Mouse (Mus musculus) thymus, postnatal 0 days (tissue): Measurements from ENCODE around the gene Yipf6. TPM values are rescaled to one million over a fixed set of nuclear protein-coding genes. Genes with fewer than 3 reads are reported as not detected.
"Not testable (repeated sequence)": the region's sequence is repeated elsewhere in the genome, so short reads cannot be mapped to it uniquely, and the experiment has no call there.

Experiments used
- DNase-seq: peaks from one replicate; pipeline ENCODE4 v3.0.0-alpha.2; 2015; ENCODE audit warnings: low spot score
- polyA plus RNA-seq: library from polyadenylated mRNA; unstranded; fragments of >200 nt; fragmentation: Nextera tagmentation; extraction: Ambion mirVana; gene quantifications from 2 replicates; pipeline ENCODE4 v1.2.1, GENCODE M21; 2015

The Yipf6 gene
- polyA plus RNA-seq, result 20.8 and 25.1 TPM in 2 replicates

DNA sequence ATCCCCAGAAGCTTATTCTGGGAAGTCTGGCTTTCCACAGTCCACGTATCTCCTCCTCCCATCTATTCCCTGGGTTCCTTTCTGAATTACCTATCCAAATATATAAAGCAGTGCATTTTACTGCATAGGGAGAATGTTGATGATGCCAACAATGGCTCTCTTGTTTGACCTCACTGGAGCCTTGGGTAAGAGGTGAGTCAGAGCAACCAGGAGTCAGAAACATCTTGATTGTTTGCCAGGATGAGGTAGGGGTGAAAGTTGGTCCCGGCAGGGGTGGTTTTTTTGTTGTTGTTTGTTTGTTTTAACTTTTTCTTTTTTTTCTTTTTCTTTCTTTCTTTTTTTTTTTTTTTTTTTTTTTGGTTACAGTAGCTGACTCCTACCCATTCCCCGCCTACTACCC, at the start of gene Yipf6:
Gene Yipf6 (plus strand): TSS at position 216 of the 400 bp plus-strand sequence.
- no peak for DNase-seq

DNA sequence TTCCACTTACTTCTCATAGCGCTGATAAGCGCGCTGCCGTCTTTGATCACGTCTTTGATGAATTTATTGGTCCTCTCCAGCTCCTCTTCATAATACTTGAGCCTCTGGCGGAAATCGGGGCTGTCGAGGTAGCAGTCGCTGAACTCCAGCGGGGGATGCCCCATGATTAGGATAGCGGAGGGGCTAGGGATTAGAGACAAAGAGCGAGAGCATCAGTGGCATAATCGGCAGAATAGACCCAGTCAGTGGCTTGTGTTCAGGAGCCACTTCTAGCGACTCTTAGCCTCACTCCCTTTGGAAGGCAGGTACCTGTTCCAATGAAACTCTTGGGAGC, 46.1 kb upstream of the Yipf6 start:
- no peak for DNase-seq

DNA sequence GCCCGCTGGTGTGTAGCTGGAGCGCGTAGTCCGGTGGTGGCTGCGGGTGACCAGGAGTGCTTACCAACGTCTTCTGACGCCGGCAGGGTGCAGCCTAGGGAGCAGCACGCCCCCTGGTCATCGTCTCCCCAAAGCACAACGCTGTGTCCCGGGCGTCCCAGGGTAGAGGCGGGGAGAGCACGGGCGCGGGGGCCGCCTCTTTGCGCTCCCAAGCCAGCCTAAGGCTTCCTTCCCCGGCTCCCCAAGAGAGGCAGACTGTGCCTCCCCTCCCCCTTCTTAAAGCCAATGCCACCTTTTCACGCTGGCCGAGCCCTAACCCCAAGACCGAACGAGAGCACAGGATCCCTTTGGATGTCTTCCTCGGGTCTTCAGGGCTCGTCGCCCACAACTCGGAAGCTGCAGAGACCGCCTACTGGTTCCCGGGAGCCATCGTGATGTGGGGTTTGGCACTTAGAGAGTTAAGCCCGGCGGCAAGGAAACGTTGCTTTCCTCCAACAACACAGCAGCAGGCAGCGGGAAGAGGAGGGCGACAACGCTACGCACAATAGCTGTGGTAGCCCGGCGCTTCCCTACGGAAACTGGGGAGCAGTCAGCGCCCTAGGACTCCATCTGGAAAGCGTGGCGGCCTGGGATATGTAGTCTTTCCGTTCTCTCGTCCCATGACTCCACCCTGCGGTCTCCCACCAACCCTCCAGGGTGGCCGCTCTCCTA, 45.6 kb upstream of the Yipf6 start, which contains the start of gene Ophn1:
Gene Ophn1 (minus strand): TSS at position 620 of the 711 bp plus-strand sequence.
- DNase-seq, result no peak

DNA sequence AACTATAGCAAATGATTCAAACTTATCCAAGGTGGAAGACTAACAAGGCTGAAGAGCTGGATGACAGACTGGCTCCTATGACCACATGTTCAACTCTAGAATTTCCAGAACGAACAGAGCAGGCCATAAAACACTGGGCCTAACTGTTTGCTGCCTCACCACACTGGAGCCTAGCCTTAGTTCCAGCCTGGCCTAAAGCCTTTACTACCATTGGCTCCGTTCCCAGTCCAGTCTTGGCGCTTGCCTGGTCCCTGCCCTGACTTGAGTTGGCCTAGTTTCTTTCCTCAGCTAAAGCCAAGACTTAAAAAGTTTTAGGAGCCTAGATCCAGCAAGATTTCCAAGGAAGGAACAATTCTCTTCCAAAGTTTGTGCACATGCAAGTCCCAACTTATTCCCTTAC, 37.8 kb upstream of the Yipf6 start:
- no peak for DNase-seq

DNA sequence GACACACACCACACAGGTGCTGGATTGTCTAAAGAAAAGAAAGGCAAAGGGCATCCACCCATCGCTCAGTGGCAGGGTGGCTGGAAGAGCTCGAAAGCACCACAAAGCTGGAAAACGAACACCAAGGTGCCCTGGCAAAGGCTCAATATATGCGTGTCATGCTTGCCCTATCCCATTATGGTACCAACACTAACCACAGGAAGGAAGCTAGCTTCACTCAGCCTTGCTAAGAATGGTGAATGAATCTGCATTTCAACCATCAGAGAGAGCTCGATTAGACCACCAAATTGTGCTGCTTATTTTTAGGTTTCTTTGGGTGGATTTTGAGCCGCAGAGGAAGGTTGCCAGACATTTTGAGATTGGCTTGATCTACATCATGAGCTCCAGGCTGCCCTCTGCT, 31.9 kb upstream of the Yipf6 start:
- DNase-seq, result no peak

DNA sequence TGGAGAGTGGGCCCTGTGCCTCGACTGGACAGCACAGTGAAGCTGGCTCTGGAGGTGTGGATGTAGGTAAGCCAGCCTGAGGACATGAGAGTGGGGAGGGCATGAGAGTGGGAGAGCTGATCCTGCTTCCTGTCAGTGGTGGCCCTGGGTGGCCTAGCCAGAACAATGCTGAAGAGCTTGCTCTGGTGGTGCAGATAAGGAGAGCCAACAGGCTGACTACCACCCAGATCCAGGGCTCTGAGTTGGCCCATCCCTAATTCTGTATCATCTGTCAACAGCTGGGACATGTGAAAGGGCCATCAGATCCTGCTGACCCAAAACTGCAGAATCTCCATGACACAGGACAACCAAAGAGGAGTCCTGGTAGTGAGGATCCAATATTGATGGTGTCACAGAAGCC, 27.2 kb upstream of the Yipf6 start:
- no peak for DNase-seq

DNA sequence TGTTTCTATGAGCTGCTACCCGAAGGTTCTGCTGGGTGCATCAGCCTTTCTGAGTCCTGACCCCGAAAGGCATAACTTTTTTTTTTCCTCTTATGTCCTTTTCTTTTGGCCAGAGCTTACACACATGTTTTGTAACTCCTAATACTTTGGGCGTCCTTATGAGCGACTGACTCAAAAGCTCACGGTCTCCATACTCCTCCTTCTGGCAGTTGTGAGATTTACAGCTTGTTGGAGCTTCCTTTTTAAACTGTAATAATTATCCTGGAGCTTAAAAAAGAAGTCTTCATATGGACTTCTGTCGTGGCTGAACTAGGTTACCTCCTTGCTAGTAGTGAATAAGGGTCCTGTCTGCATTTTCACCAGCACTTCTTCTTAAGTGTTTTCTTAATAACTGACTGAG, 16.7 kb upstream of the Yipf6 start:
- peak; percentile 28 for DNase-seq

DNA sequence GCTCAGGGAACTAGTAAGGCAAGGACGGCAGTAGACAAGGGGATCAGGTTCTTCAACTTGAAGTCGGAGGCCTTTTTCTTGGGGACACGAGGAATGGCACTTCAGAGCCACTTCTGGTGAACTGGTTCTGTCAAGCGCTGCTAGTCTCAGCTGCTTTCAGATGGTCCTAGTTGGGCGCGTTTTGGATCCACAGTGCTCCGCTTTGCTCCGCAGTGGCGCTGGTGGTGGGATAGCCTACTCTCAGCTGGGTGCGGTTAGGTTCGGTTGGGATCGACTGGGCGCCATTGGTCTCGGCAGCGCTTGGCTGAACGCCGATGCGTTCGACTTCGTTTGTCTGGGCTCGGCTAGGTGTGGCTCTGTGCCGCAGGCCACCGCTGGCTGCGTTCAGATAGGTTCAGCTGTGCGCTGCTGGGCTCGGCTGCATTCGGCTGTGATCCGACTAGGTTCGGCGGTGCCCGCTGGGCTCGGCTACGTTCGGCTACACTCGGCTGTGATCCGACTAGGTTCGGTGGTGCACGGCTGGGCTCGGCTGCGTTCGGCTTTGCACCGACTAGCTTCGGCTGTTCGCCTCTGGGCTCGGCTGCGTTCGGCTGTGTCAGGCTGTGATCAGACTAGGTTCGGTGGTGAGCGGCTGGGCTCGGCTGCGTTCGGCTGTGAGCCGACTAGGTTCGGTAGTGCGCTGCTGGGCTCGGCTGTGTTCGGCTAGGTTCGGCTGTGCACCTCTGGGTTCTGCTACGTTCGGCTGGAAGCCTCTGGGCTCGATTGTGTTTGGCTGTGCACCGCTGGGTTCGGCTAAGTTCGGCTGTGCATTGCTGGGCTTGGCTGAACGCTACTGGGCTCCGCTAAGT, 815 bp downstream of the Yipf6 start:
- peak; percentile 89 for DNase-seq

DNA sequence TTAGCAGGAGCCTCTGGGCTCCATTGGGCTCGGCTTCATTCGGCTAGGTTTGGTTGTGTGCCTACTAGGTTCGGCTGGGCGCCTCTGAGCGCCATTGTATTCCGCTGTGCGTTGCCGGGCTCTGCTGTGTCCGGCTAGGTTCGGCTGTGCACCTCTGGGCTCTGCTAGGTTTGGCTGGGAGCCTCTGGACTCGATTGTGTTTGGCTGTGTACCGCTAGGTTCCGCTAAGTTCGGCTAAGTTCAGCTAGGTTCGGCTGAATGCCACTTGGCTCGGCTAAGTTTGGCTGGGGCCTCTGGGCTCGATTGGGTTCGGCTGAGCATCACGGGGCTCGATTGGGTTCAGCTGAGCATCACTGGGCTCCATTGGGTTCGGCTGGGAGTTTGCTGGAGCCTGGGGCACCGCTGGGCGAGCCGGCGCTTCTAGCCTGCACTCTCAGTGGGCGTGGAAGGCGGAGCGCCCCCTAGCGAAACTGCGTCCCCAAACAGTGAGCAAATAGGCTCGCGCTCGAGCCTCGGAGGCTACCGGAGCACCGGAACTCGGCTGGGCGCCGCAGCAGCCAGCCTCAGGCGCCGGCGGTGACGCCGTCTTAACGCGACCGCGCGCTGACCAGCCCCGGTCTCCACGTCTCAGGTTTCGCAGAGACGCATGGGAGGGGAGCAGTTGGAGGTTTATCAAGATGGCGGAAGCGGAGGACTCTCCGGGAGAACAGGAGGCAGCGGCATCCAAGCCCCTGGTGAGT, 1.6 kb downstream of the Yipf6 start:
- peak; percentile 92 for DNase-seq

DNA sequence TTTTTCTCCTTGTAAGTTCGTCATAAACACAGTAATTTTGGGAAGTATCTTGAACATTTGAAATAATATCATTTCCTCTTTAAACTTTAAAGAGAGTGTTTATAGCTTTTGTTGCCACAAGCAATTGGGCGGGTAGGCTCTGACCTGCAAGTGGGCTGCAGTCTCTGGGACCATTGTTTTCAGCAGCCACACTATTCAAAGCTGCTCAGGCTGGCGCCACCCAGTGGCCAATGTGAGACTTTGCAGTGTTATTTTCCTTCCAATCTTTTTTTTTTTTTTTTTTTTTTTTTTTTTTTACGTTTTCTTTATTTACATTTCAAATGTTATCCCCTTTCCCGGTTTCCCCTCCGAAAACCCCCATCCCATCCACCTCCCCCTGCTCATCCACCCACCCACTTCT, 17.8 kb downstream of the Yipf6 start:
- DNase-seq, result peak; percentile 33

DNA sequence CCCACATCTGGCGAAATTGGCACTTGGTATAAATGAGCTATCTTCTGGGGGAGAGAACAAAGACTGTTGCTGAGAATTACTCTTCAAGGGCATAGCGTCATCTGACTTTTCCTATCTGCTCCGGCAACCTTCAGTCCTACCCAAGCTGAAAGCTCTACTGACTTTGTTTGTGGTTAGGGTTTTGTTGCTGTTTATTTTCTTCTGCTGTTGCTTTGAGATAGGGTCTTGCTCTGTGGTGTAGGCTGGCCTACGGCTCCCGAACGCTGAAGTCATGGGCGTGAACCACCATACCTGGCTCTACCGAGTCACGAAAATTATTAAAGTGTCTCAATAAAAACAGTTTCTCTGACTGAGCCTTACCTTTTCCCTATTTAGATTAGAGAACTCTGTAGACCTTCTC, 22.2 kb downstream of the Yipf6 start:
- DNase-seq, result no peak

DNA sequence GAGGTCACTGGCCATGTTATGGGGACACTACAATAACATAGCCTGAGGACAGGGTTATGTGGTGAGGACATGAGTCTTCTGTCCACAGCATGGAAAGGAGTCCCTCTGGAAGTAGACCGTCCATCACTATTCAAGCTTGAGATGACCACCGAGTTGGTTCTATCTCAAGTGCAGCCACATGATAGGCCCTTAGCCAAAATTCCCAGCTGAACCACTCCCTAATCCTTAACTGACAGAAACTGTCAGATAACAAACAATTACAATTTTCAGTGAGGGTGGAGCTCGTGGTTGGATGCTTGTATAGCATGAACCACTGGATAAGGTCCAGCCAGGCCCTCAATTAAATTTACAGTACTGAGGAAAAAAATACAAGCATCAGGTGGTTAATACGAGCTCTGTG, 22.9 kb downstream of the Yipf6 start:
- no peak for DNase-seq

DNA sequence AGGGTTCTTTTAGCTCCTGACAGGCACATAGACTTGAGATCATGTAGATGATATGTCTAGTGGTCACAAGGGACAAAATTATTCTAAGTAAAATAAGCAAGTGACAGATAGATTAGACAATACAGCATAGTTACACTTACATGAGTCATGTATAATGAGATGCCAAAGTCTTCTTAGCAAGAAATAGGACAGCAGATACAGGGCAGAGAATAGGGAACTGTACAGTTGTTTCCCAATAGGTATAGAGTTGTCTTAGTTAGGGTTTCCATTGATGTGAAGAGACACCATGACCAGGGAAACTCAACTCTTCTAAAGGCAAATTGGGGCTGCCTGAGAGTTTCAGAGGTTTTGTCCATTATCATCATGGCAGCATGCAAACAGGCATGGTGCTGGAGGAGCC, 27.6 kb downstream of the Yipf6 start:
- no peak for DNase-seq

DNA sequence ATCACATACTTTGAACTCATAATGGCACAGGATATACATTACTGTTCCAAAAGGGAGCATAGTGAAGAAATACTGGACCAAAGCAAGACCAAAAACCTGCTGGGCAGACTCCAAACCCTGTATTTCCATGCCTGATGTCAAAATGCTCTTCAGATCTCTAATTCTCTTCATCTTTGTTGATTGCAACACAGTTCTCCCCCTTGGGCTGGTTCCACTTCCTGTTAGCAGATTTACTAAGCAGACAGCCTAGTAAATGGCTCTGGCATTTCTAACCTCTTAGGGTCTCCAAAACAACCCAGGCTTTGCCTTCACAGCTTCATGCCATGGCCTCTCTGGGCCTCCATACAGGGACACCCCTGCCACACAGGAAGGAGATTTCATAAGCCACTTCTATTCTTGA, 28.4 kb downstream of the Yipf6 start:
- DNase-seq, result no peak

DNA sequence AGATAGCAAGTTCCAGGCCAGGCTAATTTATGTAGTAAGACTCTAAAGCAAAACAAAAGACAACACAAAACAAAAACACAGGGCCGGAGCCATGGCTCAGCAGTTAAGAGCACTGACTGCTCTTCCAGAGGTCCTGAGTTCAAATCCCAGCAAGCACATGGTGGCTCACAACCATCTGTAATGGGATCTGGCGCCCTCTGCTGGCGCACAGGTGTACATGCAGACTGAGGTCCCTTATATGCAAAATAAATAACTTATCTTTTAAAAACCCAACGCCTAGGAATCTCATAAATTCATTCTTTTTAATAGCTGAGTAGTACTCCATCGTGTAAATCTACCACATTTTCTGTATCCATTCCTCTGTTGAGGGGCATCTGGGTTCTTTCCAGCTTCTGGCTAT, 50.5 kb downstream of the Yipf6 start:
- DNase-seq, result not testable (repeated sequence)

DNA sequence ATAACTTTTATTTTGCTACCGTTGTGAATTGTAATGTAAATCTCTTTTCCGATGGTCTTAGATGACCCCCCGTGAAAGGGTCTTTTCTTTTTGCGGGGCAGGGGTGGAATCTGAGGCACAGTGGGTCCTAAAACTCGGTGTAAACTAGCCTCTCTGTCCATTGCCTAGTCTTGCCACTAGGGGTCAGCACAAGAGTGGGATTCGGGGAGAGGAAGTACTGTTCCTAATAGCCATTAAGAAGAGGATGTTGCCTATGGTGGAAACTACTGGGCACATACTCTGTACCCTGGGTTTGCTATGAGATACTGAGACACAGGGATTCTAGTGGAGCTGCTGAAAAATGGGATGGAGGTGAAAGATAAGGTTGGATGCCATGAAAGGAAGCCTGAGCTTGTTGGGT, 53.5 kb downstream of the Yipf6 start:
- DNase-seq, result peak; percentile 32

Other genes starting within 250 kb of the Yipf6 start
- 2.2 and 2.6 TPM in 2 replicates for gene Ophn1, start 45.3 kb upstream of the Yipf6 start, polyA plus RNA-seq
- gene Stard8, start 66.9 kb downstream of the Yipf6 start, polyA plus RNA-seq, result 1.7 and 1.9 TPM in 2 replicates
- 4.8 and 5.0 TPM in 2 replicates for gene Efnb1, start 199.8 kb downstream of the Yipf6 start, polyA plus RNA-seq